Comparison of ENCODE assay signal across 9 mouse cellular contexts in the genomic region with DNA sequence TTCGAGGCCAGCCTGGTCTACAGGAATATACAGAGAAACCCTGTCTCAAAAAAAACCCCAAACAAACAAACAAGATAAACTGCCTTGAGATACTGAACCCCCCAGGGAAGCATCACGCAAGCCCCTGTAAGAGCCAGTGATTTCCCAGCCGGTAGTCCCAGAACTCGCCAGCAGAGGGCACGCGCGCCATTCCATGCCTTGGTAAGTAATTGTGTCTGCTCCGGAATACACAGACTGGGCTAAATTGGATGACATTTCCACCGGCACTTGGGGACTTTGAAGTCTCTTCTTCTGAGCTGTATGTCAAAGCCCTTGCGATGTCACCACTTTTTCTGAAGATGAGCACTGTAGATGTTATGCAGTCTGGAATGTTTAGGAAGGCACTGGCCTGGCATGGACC. TPM values are rescaled to one million over a fixed set of nuclear protein-coding genes. Genes with fewer than 3 reads are reported as not detected.
DNase-seq lines count a peak whose midpoint lies in the region; ATAC-seq lines count a peak whose summit lies in the region.
"Had no signal": no experiment of that assay in that cellular context is flagged by ENCODE, and none has a peak within 500 bp of the region (broad histone marks: within the 10 kb centered on the region; RNA-seq: fewer than 3 reads in every experiment).

No protein-coding gene starts in this region.

- no peaks in the 10 kb centered on the region for H3K27me3 ChIP-seq in hindbrain, embryonic 11.5 days (ENCODE audit: control insufficient read depth, insufficient read depth, low read length)

- H3K9me3 ChIP-seq in hindbrain, embryonic 11.5 days (ENCODE audit: control insufficient read depth, low read length) = no peaks in the 10 kb centered on the region

- peak; percentile 48 for DNase-seq in MEL-GATA-1-ER (ENCODE audit: extremely low read depth, low read depth)
- peak; percentile 84 to 92 for DNase-seq in cerebellum, adult 18-20 months
- DNase-seq in forelimb bud, embryonic 11.5 days (ENCODE audit: low read depth, low spot score) = peak; percentile 86
- DNase-seq in hindbrain, embryonic 11.5 days (ENCODE audit: low spot score) = peak; percentile 96
- peak; percentile 90 to 94 for DNase-seq in layer of hippocampus, postnatal 14 days (ENCODE audit: low spot score in 2 of 2)
- peak; percentile 97 for DNase-seq in lung, postnatal 36 days
- DNase-seq in retina, postnatal 1 day = peak; percentile 90
- peak; percentile 88 to 94 for DNase-seq in thymus, postnatal 36 days

- no peak overlapping the region for H3K27ac ChIP-seq in hindbrain, embryonic 11.5 days (ENCODE audit: low read depth, low read length)

- 0 out of 2 replicates have a peak, but pooled peaks cover 1% of the 10 kb centered on the region for H3K36me3 ChIP-seq in hindbrain, embryonic 11.5 days (ENCODE audit: control insufficient read depth, insufficient read depth, low read length)

- H3K4me3 ChIP-seq in hindbrain, embryonic 11.5 days (ENCODE audit: low read depth, low read length) = no peak overlapping the region
- H3K4me3 ChIP-seq: megakaryocyte, embryonic 14.5 days had no signal

- no peaks in the 10 kb centered on the region; the same call in 1 of the 2 replicates for H3K4me1 ChIP-seq in hindbrain, embryonic 11.5 days (replicated peaks; ENCODE audit: control insufficient read depth, insufficient read depth, low read length)

- WGBS in hindbrain, embryonic 11.5 days = 2% methylated on average over 10 of the region's 10 CpGs

- no peak overlapping the region for H3K4me2 ChIP-seq in hindbrain, embryonic 11.5 days (replicated peaks; ENCODE audit: low read depth, low read length)

- ATAC-seq in hindbrain, embryonic 11.5 days (ENCODE audit: low FRiP score) = peak; percentile 44; the same call in 1 of the 2 replicates

- no peak overlapping the region for H3K9ac ChIP-seq in hindbrain, embryonic 11.5 days (ENCODE audit: low read depth, low read length)

RNA-seq across cellular contexts. Expression of gene Rcn3, which starts 12.2 kb away (rescaled TPM):
- 134 and 149 TPM in 2 replicates for polyA plus RNA-seq in hindbrain, embryonic 11.5 days (2014; fragmentation: Nextera tagmentation; extraction: Ambion mirVana)
- 10 to 100 TPM; 10.3 to 13.8 TPM for total RNA-seq in layer of hippocampus, postnatal 14 days (2021)

RNA-seq across cellular contexts. Expression of gene Prrg2, which starts 17.4 kb away (rescaled TPM):
- polyA plus RNA-seq in hindbrain, embryonic 11.5 days (2014; fragmentation: Nextera tagmentation; extraction: Ambion mirVana) = 15.7 and 17.1 TPM in 2 replicates
- 1 to 10 TPM; 5.3 to 7.4 TPM for total RNA-seq in layer of hippocampus, postnatal 14 days (2021)

RNA-seq across cellular contexts. Expression of gene Nosip, which starts 17.6 kb away (rescaled TPM):
- polyA plus RNA-seq in hindbrain, embryonic 11.5 days (2014; fragmentation: Nextera tagmentation; extraction: Ambion mirVana) = 58.2 and 62.7 TPM in 2 replicates
- 10 to 100 TPM; 49.2 to 55.4 TPM for total RNA-seq in layer of hippocampus, postnatal 14 days (2021)

RNA-seq across cellular contexts. Expression of gene Fcgrt, which starts 23.8 kb away (rescaled TPM):
- polyA plus RNA-seq in hindbrain, embryonic 11.5 days (2014; fragmentation: Nextera tagmentation; extraction: Ambion mirVana) = 12.9 and 13.2 TPM in 2 replicates
- 10 to 100 TPM; 17.1 to 20.9 TPM for total RNA-seq in layer of hippocampus, postnatal 14 days (2021)

RNA-seq across cellular contexts. Expression of gene Prr12, which starts 27.2 kb away (rescaled TPM):
- polyA plus RNA-seq in hindbrain, embryonic 11.5 days (2014; fragmentation: Nextera tagmentation; extraction: Ambion mirVana) = 13.0 and 16.0 TPM in 2 replicates
- 10 to 100 TPM; 67.3 to 67.9 TPM for total RNA-seq in layer of hippocampus, postnatal 14 days (2021)
